Mouse (Mus musculus) B cell, adult (primary cell): Measurements from ENCODE around the gene 9630041A04Rik. TPM values are rescaled to one million over a fixed set of nuclear protein-coding genes. Genes with fewer than 3 reads are reported as not detected.

Source experiments
- total RNA-seq: library from RNA; stranded (reverse); gene quantifications from 4 replicates; pipeline ENCODE4 v1.2.4, GENCODE M21; 2023; ENCODE audit not compliant: inconsistent age

9630041A04Rik gene
- not detected in 4 replicates for total RNA-seq

GRCm38 (mm10) chr9:101861596-101862471, at the start of gene 9630041A04Rik:
9630041A04Rik (plus strand) TSS chr9:101861841.

